Mouse (Mus musculus) thymus, postnatal 0 days (tissue): ENCODE measurements around the gene Enox2. TPM values are rescaled to one million over a fixed set of nuclear protein-coding genes. Genes with fewer than 3 reads are reported as not detected.
A peak's percentile ranks its signal among the peaks of the same experiment; 100 is the strongest.
"Not testable (repeated sequence)": the region's sequence is repeated elsewhere in the genome, so short reads cannot be mapped to it uniquely, and the experiment has no call there.

Experiments
- DNase-seq: peaks from one replicate; pipeline ENCODE4 v3.0.0-alpha.2; 2015; ENCODE audit warnings: low spot score
- polyA plus RNA-seq: library from polyadenylated mRNA; unstranded; fragments of >200 nt; fragmentation: Nextera tagmentation; extraction: Ambion mirVana; gene quantifications from 2 replicates; pipeline ENCODE4 v1.2.1, GENCODE M21; 2015

Enox2 gene
- 10.4 and 12.7 TPM in 2 replicates for polyA plus RNA-seq

DNA sequence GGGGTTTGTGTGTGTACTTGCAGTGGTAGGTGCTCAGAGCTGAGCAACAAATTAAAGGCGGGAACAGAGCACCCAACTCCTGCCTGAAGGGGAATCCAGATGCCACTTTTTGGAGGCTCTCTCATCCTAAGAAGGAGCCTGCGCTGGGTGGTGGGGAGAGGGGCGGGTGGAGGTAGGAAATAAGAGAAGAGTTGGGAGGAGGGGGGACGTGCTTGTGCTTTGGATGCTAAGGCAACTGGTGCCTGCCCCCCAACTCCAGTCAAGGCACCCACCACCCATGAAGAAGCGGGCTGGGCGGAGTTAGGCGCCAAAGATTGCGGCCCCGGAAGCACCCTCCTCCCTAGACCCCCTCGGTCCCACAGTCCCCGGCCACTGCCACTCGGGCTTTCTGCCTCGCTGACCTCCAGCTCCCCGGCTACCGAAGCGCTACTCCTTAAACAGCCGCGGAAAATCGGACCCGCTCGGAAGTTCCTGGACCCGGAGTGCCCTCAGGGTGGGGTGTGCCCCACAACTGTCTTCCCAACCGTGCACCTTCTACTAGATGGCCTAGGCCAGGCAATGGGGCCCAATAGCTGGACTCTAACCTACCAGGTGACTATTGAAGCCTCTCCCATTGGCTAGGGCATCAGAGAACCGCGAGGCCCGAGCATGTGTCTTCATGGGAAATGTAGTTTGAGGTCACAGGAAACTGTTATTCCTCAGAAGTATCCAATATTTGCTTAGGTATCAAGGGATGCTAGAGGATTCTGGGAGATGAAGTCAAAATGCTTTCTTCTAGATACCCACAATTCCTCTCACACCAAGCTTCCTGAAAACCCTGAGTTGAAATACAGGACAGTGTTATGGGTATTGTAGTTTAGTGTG is at the start of gene Enox2:
Gene Enox2, minus strand, starts transcription at position 560 of the 864 bp plus-strand sequence.
- peak; percentile 88 for DNase-seq

DNA sequence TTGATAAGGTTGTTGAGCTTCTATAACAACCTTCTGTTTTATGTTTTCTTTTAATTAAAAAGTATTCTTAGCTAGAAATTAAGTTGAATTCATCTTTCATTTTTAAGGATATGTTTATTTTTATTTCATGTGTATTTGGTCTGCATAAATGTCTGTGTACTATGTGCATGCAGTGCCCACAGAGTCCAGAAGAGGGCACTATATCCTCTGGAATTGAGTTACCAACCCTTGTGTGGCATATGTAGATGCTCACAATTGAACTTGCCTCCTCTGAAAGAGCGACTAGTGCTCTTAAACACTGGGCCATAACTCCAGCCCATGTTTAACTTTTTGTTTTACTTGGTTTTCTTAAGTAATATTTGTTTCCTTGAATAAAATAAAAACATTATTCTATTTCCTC is 21.4 kb upstream of the Enox2 start:
- peak; percentile 35 for DNase-seq

DNA sequence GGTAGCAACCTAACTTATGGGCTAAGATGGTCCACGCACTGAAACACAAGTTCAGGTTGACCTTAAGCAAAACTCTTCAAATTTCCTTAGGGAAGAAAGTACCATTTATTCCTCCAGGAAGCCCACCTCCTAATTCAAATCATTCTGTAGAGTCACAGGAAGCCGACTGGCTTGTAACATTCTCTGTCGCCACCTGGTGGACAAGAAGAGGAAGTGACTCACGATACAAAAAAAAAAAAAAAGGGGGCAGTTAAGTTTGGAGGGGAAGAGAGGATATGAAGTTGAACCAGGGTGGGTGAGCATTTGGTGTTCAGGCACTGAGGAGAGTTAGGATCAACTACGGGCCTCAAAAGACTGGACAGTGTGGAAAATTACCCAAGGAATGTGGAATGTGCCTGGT is 18.6 kb upstream of the Enox2 start:
- peak; percentile 41 for DNase-seq

DNA sequence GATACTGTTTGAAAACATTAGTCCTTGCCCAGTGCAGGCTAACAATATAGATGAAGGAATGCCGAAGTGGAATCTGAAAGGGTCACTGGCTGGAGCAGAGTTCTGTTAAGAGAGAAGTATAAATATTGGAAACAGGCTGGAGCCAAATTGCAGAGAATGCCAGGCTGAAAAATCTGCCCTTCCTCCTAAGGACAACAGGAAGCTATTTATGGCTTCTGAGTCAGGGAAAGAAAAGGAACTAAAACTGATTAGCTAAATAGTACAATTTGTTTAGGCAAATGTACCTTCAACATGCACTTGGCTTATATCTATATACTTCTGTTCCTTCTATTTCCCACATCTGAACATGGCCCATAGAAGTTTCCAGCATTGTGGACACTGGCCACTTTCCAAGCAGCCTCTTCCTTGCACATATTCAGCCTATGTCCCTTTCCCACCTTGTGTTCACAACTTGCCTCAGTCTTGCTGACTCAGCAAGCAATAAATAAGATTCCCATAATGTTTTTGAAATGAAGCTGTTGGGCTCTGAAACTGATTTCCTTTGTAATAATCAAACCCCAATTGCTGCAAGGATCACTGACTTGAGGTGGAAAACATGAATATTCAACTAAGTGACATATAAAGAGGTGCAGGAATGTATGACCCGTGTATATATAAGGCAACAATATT is 8.0 kb downstream of the Enox2 start:
- no peak for DNase-seq

- no peak for DNase-seq
Observed at GRCm38 (mm10) chrX:49273487-49274042, 14.5 kb downstream of the Enox2 start.

- DNase-seq: no peak
Observed at GRCm38 (mm10) chrX:49250816-49251215, 37.2 kb downstream of the Enox2 start.

- DNase-seq: no peak
Observed at GRCm38 (mm10) chrX:49225792-49226426, 62.1 kb downstream of the Enox2 start.

DNA sequence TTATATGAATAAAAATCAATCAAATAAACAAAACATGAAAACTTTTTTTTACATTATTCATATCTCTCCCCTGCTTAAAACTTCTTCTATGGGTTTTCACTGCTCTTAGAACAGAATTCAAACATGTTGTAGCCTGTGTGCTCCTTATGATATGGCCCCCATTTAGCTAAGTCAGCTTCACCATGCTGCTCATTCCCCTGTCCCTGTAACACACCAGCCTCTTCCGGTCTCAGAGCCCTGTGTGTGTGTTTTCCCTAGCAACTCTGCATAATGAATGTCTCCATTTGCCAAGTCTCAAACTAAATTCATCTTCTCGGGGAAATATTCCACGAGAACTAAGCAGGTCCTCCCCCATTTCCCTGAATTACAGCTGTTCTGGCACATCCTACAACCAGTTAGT is 71.6 kb downstream of the Enox2 start:
- DNase-seq: no peak

DNA sequence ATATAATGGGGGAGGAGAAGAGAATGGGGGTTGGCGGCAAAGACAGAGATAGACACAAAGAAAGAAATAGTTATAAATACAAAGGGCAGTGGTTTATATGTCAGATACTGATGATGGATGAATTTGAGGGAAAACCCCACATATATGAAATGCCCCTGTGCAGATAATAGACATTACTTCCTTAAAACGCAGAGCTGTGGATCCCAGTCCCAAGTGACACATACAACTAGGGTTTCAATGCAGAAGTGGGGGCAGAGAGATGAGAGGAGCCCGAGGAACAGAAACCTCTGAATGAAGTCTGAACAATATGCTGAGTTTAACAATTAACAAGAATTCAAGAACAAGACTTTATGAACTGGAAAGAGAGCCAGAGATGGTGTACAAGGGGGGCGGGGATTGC is 91.7 kb downstream of the Enox2 start:
- no peak for DNase-seq

GRCm38 (mm10) chrX:49181136-49181535 is 106.9 kb downstream of the Enox2 start:
- no peak for DNase-seq

- DNase-seq: no peak
Observed at GRCm38 (mm10) chrX:49178670-49179069, 109.4 kb downstream of the Enox2 start.

DNA sequence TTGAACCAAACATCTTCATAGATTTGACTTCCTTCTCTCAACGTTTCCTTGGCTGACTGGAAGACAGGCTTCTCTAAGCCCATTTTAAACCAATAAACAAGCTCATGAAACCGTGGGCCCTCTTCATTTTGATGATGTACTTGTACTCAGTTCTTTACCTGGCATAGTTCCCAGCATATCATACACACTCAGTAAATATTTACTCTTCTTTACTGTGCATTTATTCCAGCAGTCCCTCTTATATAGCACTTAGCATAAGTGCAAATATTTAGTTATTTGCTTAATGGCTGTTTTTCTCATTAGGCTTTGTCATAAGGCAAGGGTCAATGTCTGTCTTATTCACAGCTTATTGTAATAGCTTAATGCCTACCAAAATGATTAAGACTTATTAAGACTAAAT is 133.8 kb downstream of the Enox2 start:
- no peak for DNase-seq

GRCm38 (mm10) chrX:49124774-49125429 is 163.2 kb downstream of the Enox2 start:
- DNase-seq: no peak

- no peak for DNase-seq
Observed at GRCm38 (mm10) chrX:49116465-49116864, 171.6 kb downstream of the Enox2 start.

DNA sequence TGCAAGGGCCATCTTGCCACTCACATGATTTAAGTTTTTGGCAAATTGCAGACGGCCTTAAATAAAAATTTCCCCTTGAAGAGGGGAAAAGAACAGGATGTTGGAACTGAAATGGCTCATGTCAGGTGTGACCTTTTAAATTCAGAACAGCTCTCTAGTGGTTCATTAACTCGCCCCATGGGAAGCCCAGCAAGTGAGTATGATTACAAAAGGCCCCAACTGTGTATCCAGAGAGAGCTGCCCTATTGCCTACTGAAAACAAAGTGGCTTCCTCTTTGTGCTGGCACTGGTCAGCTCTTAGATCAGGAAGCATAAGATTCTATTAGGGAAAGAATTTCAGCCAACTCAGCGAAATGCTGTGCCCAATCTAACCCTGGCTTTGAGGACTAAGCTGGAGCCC is 175.6 kb downstream of the Enox2 start:
- DNase-seq: no peak

- not testable (repeated sequence) for DNase-seq
Observed at GRCm38 (mm10) chrX:49100542-49100941, 187.5 kb downstream of the Enox2 start.

- no peak for DNase-seq
Observed at GRCm38 (mm10) chrX:49096249-49096648, 191.8 kb downstream of the Enox2 start.

- DNase-seq: no peak
Observed at GRCm38 (mm10) chrX:49075055-49075454, 213.0 kb downstream of the Enox2 start.

DNA sequence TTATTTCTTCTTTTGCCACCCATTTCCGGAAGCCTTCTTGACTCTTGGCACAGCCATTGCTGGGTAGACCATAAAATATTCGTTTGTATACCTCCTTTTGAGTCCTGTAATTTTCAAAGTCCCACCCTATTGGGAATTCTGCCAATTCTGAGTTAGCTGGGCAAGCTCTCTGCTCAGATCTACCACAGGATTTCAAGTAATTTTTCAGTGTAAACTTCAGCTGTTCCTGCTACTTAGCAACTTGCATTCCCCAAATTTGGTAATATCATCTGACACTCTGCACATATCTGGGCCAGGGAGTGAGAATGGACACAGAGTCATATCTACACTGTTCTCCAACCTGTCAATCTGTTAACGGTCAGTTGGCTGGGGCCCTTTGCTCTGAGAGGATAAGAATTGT is 214.5 kb downstream of the Enox2 start:
- no peak for DNase-seq

DNA sequence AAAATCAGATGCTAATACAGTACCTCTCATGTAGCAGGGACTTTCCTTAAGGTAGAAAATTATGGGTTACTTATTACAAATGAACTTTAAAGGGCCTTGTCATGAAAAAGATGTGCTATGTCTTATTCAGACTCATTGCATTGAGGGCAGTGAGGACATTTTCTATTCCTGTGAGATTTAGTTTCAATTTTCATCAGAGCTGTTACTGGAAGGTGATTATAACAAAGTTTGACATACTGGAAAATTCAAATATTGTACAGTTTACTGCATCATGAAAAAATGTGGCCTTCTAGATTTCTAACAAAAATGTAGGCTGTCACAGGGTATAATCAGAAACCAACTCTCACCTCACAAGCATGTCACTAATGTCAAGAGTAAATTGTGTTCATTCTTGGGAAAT is 242.9 kb downstream of the Enox2 start:
- no peak for DNase-seq

GRCm38 (mm10) chrX:49009746-49010145 is 278.3 kb downstream of the Enox2 start:
- DNase-seq: no peak
